Mouse (Mus musculus) cortical plate, adult 2 months (tissue): ENCODE data around the gene Ttll11.

ENCODE experiments used
- CTCF ChIP-seq: fragments of 200-500 bp; IDR thresholded peaks from 2 replicates; pipeline ENCODE4 v1.5.1; 2011; ENCODE audit warnings: mild to moderate bottlenecking, control low read depth, low read length; ENCODE audit not compliant: insufficient read depth; ENCODE audit errors: extremely low read depth
- POLR2A ChIP-seq: fragments of 200-500 bp; IDR thresholded peaks from 2 replicates; pipeline ENCODE4 v1.6.1; 2011; ENCODE audit warnings: mild to moderate bottlenecking, low read length, control low read depth; ENCODE audit not compliant: insufficient read depth; ENCODE audit errors: extremely low read depth

- no peak for TF ChIP-seq POLR2A
- no peak for TF ChIP-seq CTCF
Measured at GRCm38 (mm10) chr2:35745876-35746275, 233.8 kb downstream of the Ttll11 start.
